Mouse (Mus musculus) thymus, postnatal 25 days (tissue): ENCODE measurements around the gene Ppp1r10.

ENCODE experiments used
- DNase-seq: peaks from one replicate; pipeline ENCODE4 v3.0.0; 2022

Gene Ppp1r10

GRCm38 (mm10) chr17:35916297-35917142 lies at the start of gene Ppp1r10, which contains the start of gene Mrps18b:
TSS of gene Ppp1r10 (plus strand) at chr17:35916434.
TSS of gene Mrps18b (minus strand) at chr17:35916389.
- DNase-seq, result peak; percentile 98

GRCm38 (mm10) chr17:35866911-35867890 lies 49.0 kb upstream of the Ppp1r10 start:
- peak; percentile 71 for DNase-seq

GRCm38 (mm10) chr17:35868165-35868820 lies 47.9 kb upstream of the Ppp1r10 start:
- DNase-seq, result peak; percentile 73

- DNase-seq, result peak; percentile 39
Measured at GRCm38 (mm10) chr17:35868961-35869345, 47.3 kb upstream of the Ppp1r10 start.

- peak; percentile 64 for DNase-seq
Measured at GRCm38 (mm10) chr17:35869346-35870067, 46.7 kb upstream of the Ppp1r10 start.

- DNase-seq, result peak; percentile 89
Measured at GRCm38 (mm10) chr17:35870151-35870883, 45.9 kb upstream of the Ppp1r10 start.

GRCm38 (mm10) chr17:35870884-35871696 lies 45.1 kb upstream of the Ppp1r10 start:
- DNase-seq, result peak; percentile 58

- DNase-seq, result peak; percentile 91
Measured at GRCm38 (mm10) chr17:35873774-35874519, 42.3 kb upstream of the Ppp1r10 start.

- DNase-seq, result no peak
Measured at GRCm38 (mm10) chr17:35874721-35875120, 41.5 kb upstream of the Ppp1r10 start.

GRCm38 (mm10) chr17:35879245-35880057 lies 36.8 kb upstream of the Ppp1r10 start, which contains the start of gene Dhx16:
TSS of gene Dhx16 (plus strand) at chr17:35879819.
- DNase-seq, result peak; percentile 95

- DNase-seq, result no peak
Measured at GRCm38 (mm10) chr17:35882924-35883323, 33.3 kb upstream of the Ppp1r10 start.

GRCm38 (mm10) chr17:35883777-35884176 lies 32.5 kb upstream of the Ppp1r10 start:
- no peak for DNase-seq

- no peak for DNase-seq
Measured at GRCm38 (mm10) chr17:35887725-35888124, 28.5 kb upstream of the Ppp1r10 start.

- peak; percentile 95 for DNase-seq
Measured at GRCm38 (mm10) chr17:35896781-35897643, 19.2 kb upstream of the Ppp1r10 start, which contains the start of gene 2310061I04Rik. TSS of gene 2310061I04Rik (minus strand) at chr17:35897431.

GRCm38 (mm10) chr17:35897644-35898573 lies 18.3 kb upstream of the Ppp1r10 start:
- peak; percentile 23 for DNase-seq

- no peak for DNase-seq
Measured at GRCm38 (mm10) chr17:35900636-35901035, 15.6 kb upstream of the Ppp1r10 start.
